Mouse (Mus musculus): ENCODE measurements around the gene Thbs4. TPM values are rescaled to one million over a fixed set of nuclear protein-coding genes. Genes with fewer than 3 reads are reported as not detected.

Thbs4 gene
- total RNA-seq, 2 experiments from 2014 or later: 1.3 to 2.3 TPM

GRCm38 (mm10) chr13:92733252-92733651 is 61.4 kb downstream of the Thbs4 start:
- intact Hi-C loops (cut with DNase I): no loop called here
- peak; percentile 34 to 70 for DNase-seq (ENCODE audit: extremely low spot score in 1 of 2, low spot score in 2 of 2)

GRCm38 (mm10) chr13:92732836-92733235 is 61.8 kb downstream of the Thbs4 start:
- no peak for DNase-seq (ENCODE audit: extremely low spot score in 1 of 2, low spot score in 2 of 2)
- intact Hi-C loops (cut with DNase I): no loop called here

DNA sequence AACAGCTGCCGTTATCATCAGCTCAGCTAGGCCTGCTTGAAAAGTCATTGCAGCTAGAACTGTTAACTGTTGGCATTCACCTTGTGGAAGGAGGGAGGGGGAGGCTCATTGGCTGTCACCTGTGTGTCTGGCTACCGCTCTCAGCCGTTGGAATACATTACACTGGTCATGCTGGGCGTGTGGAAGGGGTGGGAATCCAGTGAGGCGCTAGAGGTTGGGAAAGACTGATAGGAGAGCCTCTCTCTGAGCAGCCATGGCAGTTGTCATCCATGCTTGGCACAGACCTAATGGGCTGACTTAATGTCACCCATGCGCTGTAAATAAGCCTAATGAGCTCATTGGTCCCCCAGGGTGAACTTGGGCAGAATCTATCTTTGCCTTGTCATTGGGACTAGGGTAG is 62.8 kb downstream of the Thbs4 start:
- DNase-seq (ENCODE audit: extremely low spot score in 1 of 2, low spot score in 2 of 2): no peak
- intact Hi-C loops (cut with DNase I): no loop called here

DNA sequence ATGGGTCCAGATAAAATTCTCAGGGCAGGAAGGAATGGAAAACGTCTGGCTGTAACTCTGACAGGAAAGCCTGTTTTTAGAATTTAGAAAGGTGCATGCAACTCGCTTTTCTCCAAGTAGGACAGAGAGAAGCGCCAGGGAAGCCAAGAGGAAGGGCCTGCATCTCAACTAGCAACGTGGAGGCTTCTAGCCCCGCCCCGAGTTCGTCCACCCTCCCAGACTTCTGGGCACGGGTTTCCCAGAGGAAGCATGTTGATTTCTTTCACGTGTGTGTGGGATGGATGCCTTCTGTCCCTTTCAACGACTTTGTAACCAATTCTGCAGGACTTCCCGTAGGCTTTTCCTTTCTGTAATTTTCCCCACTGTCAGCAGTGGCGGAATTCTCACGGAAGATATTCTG is 64.8 kb downstream of the Thbs4 start:
- intact Hi-C loops (cut with DNase I): no loop called here
- DNase-seq (ENCODE audit: extremely low spot score in 1 of 2, low spot score in 2 of 2): no peak

- no peak for DNase-seq (ENCODE audit: extremely low spot score in 1 of 2, low spot score in 2 of 2)
- intact Hi-C loops (cut with DNase I): no loop called here
Observed at GRCm38 (mm10) chr13:92722389-92722788, 72.2 kb downstream of the Thbs4 start.

DNA sequence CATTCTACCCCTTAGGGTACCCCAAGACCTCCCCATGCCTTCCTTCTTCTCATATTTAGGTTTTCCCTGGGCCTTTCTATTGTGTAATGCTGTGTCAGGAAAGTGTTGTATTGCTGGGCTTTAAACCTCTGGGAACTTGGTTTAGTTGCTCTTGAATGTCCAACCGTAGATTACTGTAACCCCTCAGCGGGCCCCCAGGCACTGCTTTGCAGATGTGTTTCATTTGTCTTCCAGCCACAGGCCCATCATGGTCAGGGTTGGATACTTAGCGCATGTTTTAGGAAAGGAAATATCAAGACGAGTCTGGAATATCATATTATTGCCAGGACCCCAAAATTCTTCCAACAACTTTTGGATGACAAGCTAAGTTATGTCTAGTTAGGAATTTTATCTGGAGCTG is 73.6 kb downstream of the Thbs4 start:
- no peak for DNase-seq (ENCODE audit: extremely low spot score in 1 of 2, low spot score in 2 of 2)
- intact Hi-C loops (cut with DNase I): no loop called here

DNA sequence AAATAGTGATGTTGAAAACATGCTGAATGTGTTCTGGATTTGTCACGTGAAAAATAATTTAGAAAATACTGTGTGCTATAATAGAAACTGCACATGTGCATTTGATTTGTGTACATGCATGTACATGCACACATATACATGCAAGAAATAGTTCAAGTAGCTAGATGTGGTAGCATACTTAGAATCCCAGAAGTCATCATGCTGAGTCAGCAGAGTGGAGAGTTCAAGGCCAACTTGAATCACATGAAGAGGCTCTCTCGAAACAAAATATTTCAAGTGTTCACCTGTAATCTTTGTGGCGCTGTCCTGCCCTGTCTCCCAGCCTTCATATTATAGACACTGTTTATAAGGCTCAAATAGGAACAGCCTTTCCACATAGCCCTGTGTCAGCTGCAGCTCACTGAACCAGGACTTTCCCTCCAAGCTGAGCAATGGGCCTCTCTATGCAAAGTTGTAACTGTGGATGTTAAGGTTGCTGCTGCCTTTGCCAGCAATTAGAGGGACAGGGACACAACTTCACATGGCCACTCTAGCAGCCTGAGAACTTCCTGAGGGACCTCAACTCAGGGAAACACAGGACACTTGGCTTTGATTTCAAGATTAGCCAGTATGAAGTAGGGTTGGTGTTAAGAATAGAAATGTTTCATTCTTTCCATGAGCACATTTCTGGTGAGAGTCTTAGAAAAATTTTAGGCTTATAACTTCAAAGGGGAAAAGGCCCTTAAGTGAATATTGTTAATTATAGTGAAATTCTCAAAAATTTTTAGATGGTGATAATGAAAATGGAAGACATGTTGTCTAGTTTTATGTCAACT is 76.6 kb downstream of the Thbs4 start:
- no peak for DNase-seq (ENCODE audit: extremely low spot score in 1 of 2, low spot score in 2 of 2)
- intact Hi-C loops (cut with DNase I): no loop called here

- no peak for DNase-seq (ENCODE audit: extremely low spot score in 1 of 2, low spot score in 2 of 2)
- intact Hi-C loops (cut with DNase I): no loop called here
Observed at GRCm38 (mm10) chr13:92712619-92713018, 82.0 kb downstream of the Thbs4 start.

- DNase-seq (ENCODE audit: extremely low spot score in 1 of 2, low spot score in 2 of 2): no peak
- intact Hi-C loops (cut with DNase I): no loop called here
Observed at GRCm38 (mm10) chr13:92711821-92712220, 82.8 kb downstream of the Thbs4 start.

DNA sequence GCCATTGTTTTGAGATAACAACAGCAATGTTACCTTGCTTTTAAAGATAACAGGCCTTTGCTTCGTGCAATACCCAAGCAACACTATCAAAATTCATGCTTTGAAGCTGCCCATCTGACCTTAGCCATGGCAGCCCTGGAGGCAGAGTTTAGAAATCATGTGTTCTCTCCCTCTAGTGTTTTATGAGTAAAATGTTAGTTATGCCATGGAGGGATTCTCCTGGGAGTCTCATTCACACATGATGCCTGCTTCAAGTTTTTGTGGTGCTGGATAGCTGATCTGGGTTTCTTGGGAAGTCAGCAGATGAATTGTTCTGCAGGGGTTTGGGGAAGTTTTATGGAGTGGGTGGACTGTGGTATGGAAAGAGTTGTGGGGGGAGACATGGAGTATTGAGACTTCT is 84.3 kb downstream of the Thbs4 start:
- intact Hi-C loops (cut with DNase I): no loop called here

DNA sequence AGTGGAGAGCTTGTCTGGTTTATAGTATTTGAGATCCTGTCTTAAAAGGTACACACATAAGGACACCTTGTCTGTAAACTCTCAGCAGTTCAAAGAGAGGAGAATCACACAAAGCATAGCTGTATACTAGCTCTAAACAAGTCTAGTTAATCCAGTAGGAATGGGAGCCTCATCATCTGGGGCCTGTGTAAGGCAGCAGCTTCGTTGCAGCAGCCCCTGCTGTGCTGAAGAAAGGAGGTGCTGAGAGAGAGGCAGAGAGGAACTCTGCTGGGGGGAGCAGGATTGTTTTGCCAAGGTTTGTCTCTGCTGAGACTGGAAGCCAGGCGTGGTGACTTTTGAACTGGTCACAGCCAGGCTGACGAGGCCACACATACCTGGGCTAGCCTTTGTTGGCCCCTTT is 85.1 kb downstream of the Thbs4 start:
- intact Hi-C loops (cut with DNase I): no loop called here
- DNase-seq (ENCODE audit: extremely low spot score in 1 of 2, low spot score in 2 of 2): no peak

More for the DNA sequence above, 84.3 kb downstream of the Thbs4 start:
- no peak for DNase-seq (ENCODE audit: extremely low spot score in 1 of 2, low spot score in 2 of 2)

- intact Hi-C loops (cut with DNase I): no loop called here
- no peak for DNase-seq (ENCODE audit: extremely low spot score in 1 of 2, low spot score in 2 of 2)
Observed at GRCm38 (mm10) chr13:92708466-92708865, 86.2 kb downstream of the Thbs4 start.

GRCm38 (mm10) chr13:92707941-92708340 is 86.7 kb downstream of the Thbs4 start:
- intact Hi-C loops (cut with DNase I): no loop called here

GRCm38 (mm10) chr13:92706342-92707061 is 88.1 kb downstream of the Thbs4 start:
- DNase-seq (ENCODE audit: extremely low spot score in 1 of 2, low spot score in 2 of 2): no peak
- intact Hi-C loops (cut with DNase I): no loop called here

More at GRCm38 (mm10) chr13:92707941-92708340, 86.7 kb downstream of the Thbs4 start:
- DNase-seq (ENCODE audit: extremely low spot score in 1 of 2, low spot score in 2 of 2): no peak

DNA sequence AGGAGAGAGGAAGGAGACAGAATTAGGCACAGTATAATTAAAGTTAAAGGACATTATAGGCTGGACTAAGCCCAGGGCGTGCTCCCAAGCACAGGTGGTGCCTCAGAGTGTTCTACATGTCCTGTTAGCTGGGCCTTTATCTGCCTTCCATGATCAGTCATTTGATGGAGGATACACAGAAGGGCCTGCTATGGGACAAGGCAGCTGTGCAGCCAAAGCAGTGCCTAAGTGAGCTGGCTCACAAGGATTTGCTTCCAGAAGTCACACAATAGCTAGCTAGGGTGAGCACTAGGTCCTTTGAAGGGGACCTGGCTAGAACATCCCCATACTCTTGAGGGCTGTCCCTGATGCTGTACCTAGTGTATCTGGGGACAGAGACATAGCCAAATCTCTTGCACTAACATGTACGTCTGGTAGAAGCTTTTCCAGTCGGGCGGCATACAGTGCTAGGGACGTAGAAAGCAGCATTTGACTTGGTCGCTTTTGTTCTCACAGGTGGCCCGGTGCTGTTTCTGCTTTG is 89.5 kb downstream of the Thbs4 start:
- intact Hi-C loops (cut with DNase I): no loop called here
- no peak for DNase-seq (ENCODE audit: extremely low spot score in 1 of 2, low spot score in 2 of 2)

- intact Hi-C loops (cut with DNase I): no loop called here
- DNase-seq (ENCODE audit: extremely low spot score in 1 of 2, low spot score in 2 of 2): no peak
Observed at GRCm38 (mm10) chr13:92704189-92704588, 90.4 kb downstream of the Thbs4 start.

DNA sequence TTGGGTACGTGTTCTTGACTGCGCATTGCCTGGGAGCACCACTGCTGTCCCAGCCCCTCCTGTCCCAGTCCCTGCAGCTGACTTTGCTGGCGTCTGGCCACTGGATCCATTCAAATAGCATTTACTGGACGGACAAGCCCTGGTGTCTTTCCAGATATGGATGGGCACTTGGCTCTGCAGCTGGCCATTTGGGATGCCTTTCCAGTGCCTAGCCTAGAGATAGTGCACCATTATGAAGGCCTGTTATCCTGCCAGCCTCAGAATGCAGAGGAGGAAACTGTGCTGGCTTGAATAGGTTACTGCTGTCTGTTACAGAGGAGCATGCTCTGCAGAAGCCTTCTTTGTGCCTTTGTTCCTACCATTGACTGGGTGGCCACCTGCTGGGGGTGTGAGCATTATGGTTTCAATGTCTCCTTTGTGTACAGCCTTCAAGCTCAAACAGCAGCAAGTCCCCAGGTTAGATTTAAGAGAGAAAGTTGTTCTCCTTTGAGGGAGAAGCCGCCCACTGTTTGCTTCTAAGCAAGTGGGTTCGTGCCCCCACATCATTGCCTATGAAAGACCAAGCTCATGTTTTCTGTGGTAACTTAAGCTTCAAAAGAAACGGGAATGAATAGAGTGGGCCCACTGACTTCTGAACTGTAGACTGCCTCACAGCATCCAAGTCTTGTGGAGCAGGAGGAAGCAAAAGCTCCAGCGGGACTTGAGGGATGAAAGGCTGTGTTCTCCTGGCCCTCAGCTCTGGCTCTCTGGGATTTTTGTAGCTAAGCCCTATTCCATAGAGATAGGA is 91.2 kb downstream of the Thbs4 start:
- intact Hi-C loops (cut with DNase I): no loop called here
- peak; percentile 67 to 72 for DNase-seq (ENCODE audit: extremely low spot score in 1 of 2, low spot score in 2 of 2)

DNA sequence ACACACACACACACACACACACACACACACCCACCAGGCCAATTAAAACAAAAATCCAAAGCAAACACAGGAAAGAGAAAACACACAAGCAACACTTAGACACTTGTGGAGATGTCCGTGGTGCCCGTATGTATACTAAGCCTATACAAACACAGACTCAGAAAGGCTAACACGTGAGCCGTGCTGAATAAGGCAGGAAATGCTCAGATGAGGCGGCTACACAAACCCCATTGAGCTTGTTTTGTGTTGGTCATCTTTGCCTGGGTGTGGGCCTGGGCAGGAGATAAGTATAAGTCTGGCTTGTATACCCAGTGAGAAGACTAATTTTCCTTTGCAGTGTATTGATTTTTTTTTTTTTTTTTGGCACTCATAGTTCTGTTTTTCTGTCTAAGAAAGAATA is 92.6 kb downstream of the Thbs4 start:
- DNase-seq (ENCODE audit: extremely low spot score in 1 of 2, low spot score in 2 of 2): no peak
- intact Hi-C loops (cut with DNase I): no loop called here
